9 mouse cellular contexts compared by ENCODE assay signal in the genomic region with DNA sequence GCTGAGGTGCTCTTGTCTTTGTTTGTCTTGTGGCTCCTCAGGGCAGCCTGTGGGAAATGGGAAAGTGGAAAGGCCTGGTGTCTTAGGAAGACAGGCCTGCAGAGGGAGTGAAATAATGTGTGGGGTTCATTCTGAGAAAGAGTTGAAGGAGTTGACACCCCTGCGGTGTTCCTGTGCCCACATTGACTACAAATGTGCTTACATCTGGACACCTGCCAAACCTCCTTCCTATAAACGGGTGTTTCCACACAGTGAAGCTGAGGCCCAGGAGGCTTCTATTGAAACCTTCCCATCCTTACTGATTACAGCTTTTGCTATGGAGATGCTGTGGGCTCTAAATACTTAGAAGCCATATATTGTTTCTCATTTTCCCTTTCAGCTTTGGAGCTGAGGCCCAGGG.
A peak's percentile ranks its signal among the peaks of the same experiment; 100 is the strongest.
DNase-seq lines count a peak whose midpoint lies in the region; ATAC-seq and TF ChIP-seq lines count a peak whose summit lies in the region.
"Had no signal": no experiment of that assay in that cellular context is flagged by ENCODE, and none has a peak within 500 bp of the region (broad histone marks: within the 10 kb centered on the region; RNA-seq: fewer than 3 reads in every experiment).

No protein-coding gene starts in this region.

- H3K27me3 ChIP-seq in midbrain, embryonic 14.5 days (ENCODE audit: control insufficient read depth, insufficient read depth, low read length) = no peaks in the 10 kb centered on the region
- no peaks in the 10 kb centered on the region for H3K27me3 ChIP-seq in midbrain, embryonic 10.5 days (ENCODE audit: low read depth, poor library complexity, severe bottlenecking)
- H3K27me3 ChIP-seq in forebrain, postnatal 0 days (ENCODE audit: insufficient read depth, low read length) = no peaks in the 10 kb centered on the region
- no peaks in the 10 kb centered on the region for H3K27me3 ChIP-seq in neural tube, embryonic 14.5 days (ENCODE audit: control insufficient read depth, insufficient read depth, low read length)
- H3K27me3 ChIP-seq in kidney, adult 2 months (replicated peaks; ENCODE audit: control insufficient read depth, insufficient read depth, low read length) = no peaks in the 10 kb centered on the region

- peak; percentile 34; the same call in 1 of the 2 replicates for ATAC-seq in midbrain, embryonic 14.5 days (ENCODE audit: low FRiP score, low TSS enrichment)
- peak; percentile 69 for ATAC-seq in forebrain, postnatal 0 days
- peak; percentile 73; the same call in 1 of the 2 replicates for ATAC-seq in neural tube, embryonic 14.5 days (ENCODE audit: low read depth)

- H3K27ac ChIP-seq in midbrain, embryonic 14.5 days (replicated peaks; ENCODE audit: low read depth, low read length) = 0 out of 2 replicates have a peak overlapping the region, but pooled peaks have one; percentile 9
- no peak overlapping the region for H3K27ac ChIP-seq in midbrain, embryonic 10.5 days (replicated peaks)
- peak overlapping the region; percentile 40; the same call in 1 of the 2 replicates for H3K27ac ChIP-seq in forebrain, postnatal 0 days (ENCODE audit: low read depth, low read length)
- H3K27ac ChIP-seq in neural tube, embryonic 14.5 days (ENCODE audit: low read depth, low read length) = 0 out of 2 replicates have a peak overlapping the region, but pooled peaks have one; percentile 60
- no peak overlapping the region for H3K27ac ChIP-seq in kidney, adult 2 months (ENCODE audit: insufficient read depth, low read depth, low read length)

- no peaks in the 10 kb centered on the region for H3K36me3 ChIP-seq in midbrain, embryonic 14.5 days (ENCODE audit: control insufficient read depth, insufficient read depth, low read length)
- no peaks in the 10 kb centered on the region for H3K36me3 ChIP-seq in midbrain, embryonic 10.5 days
- H3K36me3 ChIP-seq in forebrain, postnatal 0 days (ENCODE audit: insufficient read depth) = no peaks in the 10 kb centered on the region
- no peaks in the 10 kb centered on the region for H3K36me3 ChIP-seq in neural tube, embryonic 14.5 days (ENCODE audit: control insufficient read depth, insufficient read depth, low read length)
- H3K36me3 ChIP-seq in kidney, adult 2 months (ENCODE audit: control insufficient read depth, insufficient read depth, low read length) = no peaks in the 10 kb centered on the region

- DNase-seq in frontal cortex, adult 2 months (ENCODE audit: extremely low spot score in 1 of 2, low spot score in 1 of 2) = peak; percentile 26 to 61
- DNase-seq in frontal cortex, postnatal 14 days (ENCODE audit: low spot score in 2 of 2) = no peak
- peak; percentile 69 for DNase-seq in midbrain, embryonic 14.5 days
- DNase-seq in midbrain, embryonic 10.5 days (ENCODE audit: low spot score) = no peak
- DNase-seq in forebrain, postnatal 0 days = peak; percentile 52
- no peak for DNase-seq in testis, postnatal 10 days (ENCODE audit: low spot score)
- no peak for DNase-seq in kidney, adult 2 months
- DNase-seq: cerebellum, adult 8-10 months had no signal

- no peak for TF ChIP-seq POLR2A in kidney, adult 2 months (IDR thresholded peaks at IDR 0.05; ENCODE audit: low read depth, low read length)

- no peak overlapping the region for H3K4me2 ChIP-seq in midbrain, embryonic 14.5 days (ENCODE audit: low read length)
- H3K4me2 ChIP-seq in forebrain, postnatal 0 days (ENCODE audit: low read depth) = no peak overlapping the region
- no peak overlapping the region for H3K4me2 ChIP-seq in neural tube, embryonic 14.5 days (ENCODE audit: low read depth, low read length)

- no peaks in the 10 kb centered on the region for H3K9me3 ChIP-seq in midbrain, embryonic 14.5 days (ENCODE audit: control insufficient read depth, low read length)
- no peaks in the 10 kb centered on the region for H3K9me3 ChIP-seq in midbrain, embryonic 10.5 days (replicated peaks)
- H3K9me3 ChIP-seq in forebrain, postnatal 0 days (ENCODE audit: low read length) = no peaks in the 10 kb centered on the region
- H3K9me3 ChIP-seq in neural tube, embryonic 14.5 days (ENCODE audit: control insufficient read depth, low read length) = no peaks in the 10 kb centered on the region

- H3K9ac ChIP-seq in midbrain, embryonic 14.5 days (replicated peaks; ENCODE audit: low read length) = no peak overlapping the region
- H3K9ac ChIP-seq in forebrain, postnatal 0 days = no peak overlapping the region
- no peak overlapping the region for H3K9ac ChIP-seq in neural tube, embryonic 14.5 days (replicated peaks; ENCODE audit: low read depth, low read length)

- no peak for TF ChIP-seq CTCF in forebrain, postnatal 0 days (IDR thresholded peaks at IDR 0.05; ENCODE audit: low read depth)
- no peak for TF ChIP-seq CTCF in kidney, adult 2 months (conservative IDR thresholded peaks at IDR 0.05; ENCODE audit: insufficient read depth, insufficient read length, low read depth, low read length)

- H3K4me1 ChIP-seq in midbrain, embryonic 14.5 days (ENCODE audit: control insufficient read depth, insufficient read depth, low read length) = peaks cover 21% of the 10 kb centered on the region; the same call in 1 of the 2 replicates
- peaks cover 8% of the 10 kb centered on the region for H3K4me1 ChIP-seq in midbrain, embryonic 10.5 days
- 0 out of 2 replicates have a peak, but pooled peaks cover 9% of the 10 kb centered on the region for H3K4me1 ChIP-seq in forebrain, postnatal 0 days (ENCODE audit: insufficient read depth)
- peaks cover 21% of the 10 kb centered on the region for H3K4me1 ChIP-seq in neural tube, embryonic 14.5 days (ENCODE audit: control insufficient read depth, insufficient read depth, low read length)
- peaks cover 34% of the 10 kb centered on the region for H3K4me1 ChIP-seq in kidney, adult 2 months (ENCODE audit: control insufficient read depth, insufficient read depth, low read length)

- H3K4me3 ChIP-seq in midbrain, embryonic 14.5 days (replicated peaks; ENCODE audit: low read depth, low read length) = no peak overlapping the region
- H3K4me3 ChIP-seq in midbrain, embryonic 10.5 days = no peak overlapping the region
- no peak overlapping the region for H3K4me3 ChIP-seq in forebrain, postnatal 0 days (ENCODE audit: low read depth, low read length)
- H3K4me3 ChIP-seq in neural tube, embryonic 14.5 days (ENCODE audit: low read depth, low read length) = no peak overlapping the region
- no peak overlapping the region for H3K4me3 ChIP-seq in kidney, adult 2 months (ENCODE audit: insufficient read depth, low read depth, low read length)

- 37% methylated on average over 2 of the region's 2 CpGs for WGBS in midbrain, embryonic 14.5 days
- 86% methylated on average over 2 of the region's 2 CpGs for whole genome bisulfite sequencing in midbrain, embryonic 10.5 days
- 15% methylated on average over 2 of the region's 2 CpGs for WGBS in forebrain, postnatal 0 days
- WGBS in neural tube, embryonic 14.5 days = 10% methylated on average over 2 of the region's 2 CpGs
- WGBS in kidney, adult 2 months = 1% methylated on average over 2 of the region's 2 CpGs

Comparison
In these comparisons a context has a peak if more than half of its experiments do, and no peak if none do; other contexts are left out.
1. DNase-seq: peak in frontal cortex, adult 2 months (2 of 2), midbrain, embryonic 14.5 days (single experiment) and forebrain, postnatal 0 days (single experiment); none in frontal cortex, postnatal 14 days (0 of 2), midbrain, embryonic 10.5 days (single experiment), testis, postnatal 10 days (single experiment) and kidney, adult 2 months (single experiment).
2. H3K27ac ChIP-seq: peak in midbrain, embryonic 14.5 days (single experiment), forebrain, postnatal 0 days (single experiment) and neural tube, embryonic 14.5 days (single experiment); none in midbrain, embryonic 10.5 days (single experiment) and kidney, adult 2 months (single experiment).
3. Peak in every context shown above with its lines, with median percentiles within 50 percentile points of each other: ATAC-seq.